22 mouse cellular contexts compared by ENCODE assay signal in the genomic region with DNA sequence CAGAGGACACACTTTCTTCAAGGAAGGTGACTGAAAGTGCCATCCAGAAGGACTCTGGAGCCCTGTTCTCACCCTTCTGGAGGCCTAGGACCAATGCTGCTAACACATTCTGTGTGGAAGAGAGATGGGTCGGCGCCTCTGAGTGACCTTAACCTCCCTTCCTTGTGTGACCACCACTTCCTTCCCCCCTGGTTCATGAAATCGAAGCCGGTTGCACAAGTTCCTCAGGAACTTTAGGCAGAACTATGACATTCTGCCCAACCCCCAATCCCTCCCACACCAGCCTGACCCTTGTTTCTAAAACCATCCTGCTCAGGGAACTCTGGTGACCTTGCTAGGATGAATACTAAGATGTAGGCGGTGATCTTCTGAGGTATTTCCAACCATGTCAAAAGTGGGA. TPM values are rescaled to one million over a fixed set of nuclear protein-coding genes. Genes with fewer than 3 reads are reported as not detected.
DNase-seq lines count a peak whose midpoint lies in the region; ATAC-seq and TF ChIP-seq lines count a peak whose summit lies in the region.
"Had no signal": no experiment of that assay in that cellular context is flagged by ENCODE, and none has a peak within 500 bp of the region (broad histone marks: within the 10 kb centered on the region; RNA-seq: fewer than 3 reads in every experiment).

No protein-coding gene starts in this region.

- no peak for ATAC-seq in lung, embryonic 14.5 days (ENCODE audit: insufficient read depth)
- ATAC-seq in CD4-positive, CD25-positive, alpha-beta regulatory T cell, adult 4 months, result no peak
- ATAC-seq: midbrain, embryonic 16.5 days had no signal

- H3K4me1 ChIP-seq in lung, embryonic 14.5 days (ENCODE audit: insufficient read depth), result no peaks in the 10 kb centered on the region
- H3K4me1 ChIP-seq in liver, adult 2 months (ENCODE audit: control insufficient read depth, insufficient read depth, low read length), result no peaks in the 10 kb centered on the region; the same call in 1 of the 2 replicates
- H3K4me1 ChIP-seq: embryonic facial prominence, embryonic 15.5 days; forebrain, embryonic 12.5 days; neural tube, embryonic 12.5 days had no signal

- no peaks in the 10 kb centered on the region for H3K9me3 ChIP-seq in lung, embryonic 14.5 days (ENCODE audit: low read depth, low read length)
- H3K9me3 ChIP-seq: embryonic facial prominence, embryonic 15.5 days; forebrain, embryonic 12.5 days; neural tube, embryonic 12.5 days had no signal

- H3K4me2 ChIP-seq in lung, embryonic 14.5 days, result no peak overlapping the region
- H3K4me2 ChIP-seq: embryonic facial prominence, embryonic 15.5 days; forebrain, embryonic 12.5 days; hindbrain, embryonic 14.5 days; neural tube, embryonic 12.5 days had no signal

- H3K27ac ChIP-seq in lung, embryonic 14.5 days (ENCODE audit: low read depth), result no peak overlapping the region
- no peak overlapping the region for H3K27ac ChIP-seq in liver, adult 2 months (replicated peaks; ENCODE audit: insufficient read depth, low read depth, low read length)
- H3K27ac ChIP-seq: embryonic facial prominence, embryonic 15.5 days; forebrain, embryonic 12.5 days; heart, adult 2 months; hindbrain, embryonic 14.5 days; neural tube, embryonic 12.5 days had no signal

- TF ChIP-seq POLR2A in liver, adult 2 months (IDR thresholded peaks at IDR 0.05; ENCODE audit: extremely low read depth, insufficient read depth, low read length), result no peak

- 82% methylated on average over 5 of the region's 5 CpGs for WGBS in lung, embryonic 14.5 days
- 64% methylated on average over 5 of the region's 5 CpGs for WGBS in liver, adult 2 months

- peak; percentile 3 for DNase-seq in lung, embryonic 14.5 days
- no peak for DNase-seq in lung, postnatal 10 days
- peak; percentile 53 for DNase-seq in liver, adult 2 months (ENCODE audit: extremely low read depth, low read depth, low spot score)
- peak; percentile 48 for DNase-seq in lung, postnatal 25 days (ENCODE audit: low spot score)
- no peak for DNase-seq in frontal cortex, postnatal 25 days (ENCODE audit: low spot score in 2 of 2)
- DNase-seq in urinary bladder, postnatal 25 days (ENCODE audit: low spot score), result no peak
- DNase-seq: adrenal gland, adult 2 months; B cell, adult 2 months; cerebellum, adult 9-10 months; kidney, adult 11 months; layer of hippocampus, postnatal 36 days; left cerebral cortex, postnatal 4 days; right cerebral cortex, postnatal 25 days; thymus, adult 18-20 months had no signal

- H3K36me3 ChIP-seq in lung, embryonic 14.5 days (ENCODE audit: insufficient read depth), result no peaks in the 10 kb centered on the region
- H3K36me3 ChIP-seq in liver, adult 2 months (ENCODE audit: control insufficient read depth, insufficient read depth, low read length), result no peaks in the 10 kb centered on the region
- H3K36me3 ChIP-seq: embryonic facial prominence, embryonic 15.5 days; forebrain, embryonic 12.5 days; neural tube, embryonic 12.5 days had no signal

- H3K27me3 ChIP-seq in lung, embryonic 14.5 days (ENCODE audit: insufficient read depth, low read length), result no peaks in the 10 kb centered on the region
- H3K27me3 ChIP-seq in liver, adult 2 months (ENCODE audit: control insufficient read depth, insufficient read depth, low read length), result no peaks in the 10 kb centered on the region
- H3K27me3 ChIP-seq: embryonic facial prominence, embryonic 15.5 days; forebrain, embryonic 12.5 days; neural tube, embryonic 12.5 days had no signal

- no peak overlapping the region for H3K9ac ChIP-seq in lung, embryonic 14.5 days
- no peak overlapping the region for H3K9ac ChIP-seq in liver, adult 2 months (ENCODE audit: low read depth, low read length)
- H3K9ac ChIP-seq: embryonic facial prominence, embryonic 15.5 days; forebrain, embryonic 12.5 days; hindbrain, embryonic 14.5 days; neural tube, embryonic 12.5 days had no signal

- H3K4me3 ChIP-seq in lung, embryonic 14.5 days (ENCODE audit: low read depth, low read length), result no peak overlapping the region
- H3K4me3 ChIP-seq in liver, adult 2 months (ENCODE audit: insufficient read depth, low read depth, low read length), result no peak overlapping the region
- H3K4me3 ChIP-seq: embryonic facial prominence, embryonic 15.5 days; forebrain, embryonic 12.5 days; heart, adult 2 months; neural tube, embryonic 12.5 days had no signal

- TF ChIP-seq CTCF in lung, embryonic 14.5 days (IDR thresholded peaks at IDR 0.05; ENCODE audit: low read depth), result no peak
- no peak for TF ChIP-seq CTCF in liver, adult 2 months (IDR thresholded peaks at IDR 0.05; ENCODE audit: low read depth, low read length)

- H3K79me2 ChIP-seq in liver, adult 2 months (ENCODE audit: control insufficient read depth, insufficient read depth, low read length), result no peaks in the 10 kb centered on the region

RNA-seq across cellular contexts. Expression of a gene that starts 8.3 kb away (rescaled TPM):
- polyA plus RNA-seq in lung, embryonic 14.5 days (2014; fragmentation: Nextera tagmentation; extraction: Ambion mirVana), result 0.26 and 0.33 TPM in 2 replicates
- 0.83 and 1.0 TPM in 2 replicates for total RNA-seq in liver, adult 2 months (2014; rRNA removed)
- 0.90 and 1.9 TPM in 2 replicates for polyA plus RNA-seq in liver, adult 2 months (2012; rRNA removed)
- 1 to 10 TPM; 1.8 to 2.5 TPM for polyA plus RNA-seq in CD4-positive, CD25-positive, alpha-beta regulatory T cell, adult 4 months (2017; shearing (Covaris generic))
- polyA plus RNA-seq: forebrain, embryonic 12.5 days; neural tube, embryonic 12.5 days had no signal

RNA-seq across cellular contexts. Expression of a gene that starts 21.9 kb away (rescaled TPM):
- 6.2 and 6.5 TPM in 2 replicates for polyA plus RNA-seq in lung, embryonic 14.5 days (2014; fragmentation: Nextera tagmentation; extraction: Ambion mirVana)
- total RNA-seq in liver, adult 2 months (2014; rRNA removed), result 0.74 and 2.2 TPM in 2 replicates
- polyA plus RNA-seq in liver, adult 2 months (2012; rRNA removed), result 0.15 and 0.34 TPM in 2 replicates
- not detected for polyA plus RNA-seq in CD4-positive, CD25-positive, alpha-beta regulatory T cell, adult 4 months (2017; shearing (Covaris generic))

RNA-seq across cellular contexts. Expression of a gene that starts 25.0 kb away (rescaled TPM):
- polyA plus RNA-seq in lung, embryonic 14.5 days (2014; fragmentation: Nextera tagmentation; extraction: Ambion mirVana), result 0.12 and 0.43 TPM in 2 replicates
- total RNA-seq in liver, adult 2 months (2014; rRNA removed), result 0.09 and 0.20 TPM in 2 replicates
- polyA plus RNA-seq in liver, adult 2 months (2012; rRNA removed), result 0.26 and 0.34 TPM in 2 replicates
- polyA plus RNA-seq in CD4-positive, CD25-positive, alpha-beta regulatory T cell, adult 4 months (2017; shearing (Covaris generic)), result 10 to 100 TPM; 13.2 to 16.8 TPM
- polyA plus RNA-seq: heart, postnatal 0 days had no signal

RNA-seq across cellular contexts. Expression of a gene that starts 35.5 kb away (rescaled TPM):
- 2.5 and 3.1 TPM in 2 replicates for polyA plus RNA-seq in lung, embryonic 14.5 days (2014; fragmentation: Nextera tagmentation; extraction: Ambion mirVana)
- 0.34 TPM in 1 of 2 replicates, not detected in the other for total RNA-seq in liver, adult 2 months (2014; rRNA removed)
- polyA plus RNA-seq in liver, adult 2 months (2012; rRNA removed), result 0.19 and 0.39 TPM in 2 replicates
- polyA plus RNA-seq in CD4-positive, CD25-positive, alpha-beta regulatory T cell, adult 4 months (2017; shearing (Covaris generic)), result not detected
- total RNA-seq: layer of hippocampus, postnatal 36 days; left cerebral cortex, postnatal 4 days had no signal

Comparison
In these comparisons a context has a peak if more than half of its experiments do, and no peak if none do; other contexts are left out.
1. DNase-seq: peak in lung, embryonic 14.5 days (single experiment), liver, adult 2 months (single experiment) and lung, postnatal 25 days (single experiment); none in lung, postnatal 10 days (single experiment), frontal cortex, postnatal 25 days (0 of 2) and urinary bladder, postnatal 25 days (single experiment).